19 mouse cellular contexts compared by ENCODE assay signal in the genomic region with DNA sequence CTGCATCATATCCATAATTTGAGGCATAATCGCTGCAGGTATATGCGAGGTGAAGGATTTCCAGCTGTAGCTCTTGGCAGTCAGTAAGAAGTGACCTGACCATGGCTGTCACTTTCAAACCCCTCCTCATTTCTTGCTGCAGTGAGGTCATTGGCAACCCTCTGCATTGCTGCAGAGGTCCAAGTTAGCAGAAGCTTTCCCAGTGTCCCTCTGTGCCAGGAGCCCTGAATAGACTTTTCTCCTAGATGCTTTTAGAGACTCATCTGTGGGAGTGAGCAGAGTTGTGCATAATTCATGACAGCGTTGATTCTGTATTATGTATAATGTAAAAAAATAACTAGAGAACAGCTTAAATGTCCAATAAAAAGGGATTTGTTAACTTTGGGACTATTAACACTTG. TPM values are rescaled to one million over a fixed set of nuclear protein-coding genes. Genes with fewer than 3 reads are reported as not detected.
DNase-seq lines count a peak whose midpoint lies in the region; ATAC-seq and TF ChIP-seq lines count a peak whose summit lies in the region.
"Had no signal": no experiment of that assay in that cellular context is flagged by ENCODE, and none has a peak within 500 bp of the region (broad histone marks: within the 10 kb centered on the region; RNA-seq: fewer than 3 reads in every experiment).

No protein-coding gene starts in this region.

- peaks cover 3% of the 10 kb centered on the region for H3K4me1 ChIP-seq in forebrain, embryonic 16.5 days (replicated peaks; ENCODE audit: control insufficient read depth, insufficient read depth, low read length)
- peaks cover 4% of the 10 kb centered on the region for H3K4me1 ChIP-seq in forebrain, embryonic 12.5 days
- H3K4me1 ChIP-seq: heart, embryonic 10.5 days; limb, embryonic 12.5 days; liver, embryonic 12.5 days had no signal

- H3K36me3 ChIP-seq in forebrain, embryonic 16.5 days (ENCODE audit: control insufficient read depth, insufficient read depth): no peaks in the 10 kb centered on the region
- H3K36me3 ChIP-seq in forebrain, embryonic 12.5 days (replicated peaks): no peaks in the 10 kb centered on the region
- H3K36me3 ChIP-seq: embryonic facial prominence, embryonic 13.5 days; heart, embryonic 10.5 days; limb, embryonic 12.5 days; liver, embryonic 12.5 days; midbrain, embryonic 10.5 days had no signal

- H3K4me3 ChIP-seq in forebrain, embryonic 16.5 days (replicated peaks; ENCODE audit: low read length): no peak overlapping the region
- H3K4me3 ChIP-seq in forebrain, embryonic 12.5 days (replicated peaks): no peak overlapping the region
- no peak overlapping the region for H3K4me3 ChIP-seq in left cerebral cortex, adult 2 months
- H3K4me3 ChIP-seq: embryonic facial prominence, embryonic 13.5 days; gastrocnemius, adult 2 months; heart, embryonic 10.5 days; limb, embryonic 12.5 days; liver, embryonic 12.5 days; midbrain, embryonic 10.5 days; myocyte had no signal

- no peak overlapping the region for H3K27ac ChIP-seq in forebrain, embryonic 16.5 days (ENCODE audit: low read length)
- no peak overlapping the region for H3K27ac ChIP-seq in forebrain, embryonic 12.5 days
- peak overlapping the region; percentile 41; the same call in 1 of the 2 replicates for H3K27ac ChIP-seq in left cerebral cortex, adult 2 months
- H3K27ac ChIP-seq: embryonic facial prominence, embryonic 13.5 days; gastrocnemius, adult 2 months; heart, embryonic 10.5 days; kidney, postnatal 0 days; limb, embryonic 12.5 days; liver, embryonic 12.5 days; macrophage; midbrain, embryonic 10.5 days had no signal

- TF ChIP-seq CTCF in left cerebral cortex, adult 2 months (IDR thresholded peaks at IDR 0.05): no peak

- peak; percentile 24; the same call in 1 of the 2 replicates for ATAC-seq in forebrain, embryonic 16.5 days
- no peak for ATAC-seq in forebrain, embryonic 12.5 days (ENCODE audit: low FRiP score)
- ATAC-seq: liver, embryonic 12.5 days had no signal

- no peak overlapping the region for H3K9ac ChIP-seq in forebrain, embryonic 16.5 days (replicated peaks; ENCODE audit: low read depth, low read length)
- no peak overlapping the region for H3K9ac ChIP-seq in forebrain, embryonic 12.5 days
- H3K9ac ChIP-seq: embryonic facial prominence, embryonic 13.5 days; limb, embryonic 12.5 days; liver, embryonic 12.5 days had no signal

- H3K4me2 ChIP-seq in forebrain, embryonic 16.5 days (ENCODE audit: low read length): no peak overlapping the region
- no peak overlapping the region for H3K4me2 ChIP-seq in forebrain, embryonic 12.5 days
- H3K4me2 ChIP-seq: embryonic facial prominence, embryonic 13.5 days; limb, embryonic 12.5 days; liver, embryonic 12.5 days had no signal

- 59% methylated on average over 3 of the region's 3 CpGs for WGBS in forebrain, embryonic 16.5 days
- 75% methylated on average over 3 of the region's 3 CpGs for WGBS in forebrain, embryonic 12.5 days

- no peaks in the 10 kb centered on the region for H3K9me3 ChIP-seq in forebrain, embryonic 16.5 days (ENCODE audit: control insufficient read depth, low read length)
- no peaks in the 10 kb centered on the region for H3K9me3 ChIP-seq in forebrain, embryonic 12.5 days
- H3K9me3 ChIP-seq: embryonic facial prominence, embryonic 13.5 days; heart, embryonic 10.5 days; limb, embryonic 12.5 days; liver, embryonic 12.5 days; midbrain, embryonic 10.5 days had no signal

- intact Hi-C loops in left cerebral cortex, adult 2 months (cut with DNase I): loop anchor here (10.0 kb wide), 1 partner anchor 130 kb away; no protein-coding TSS in a partner anchor
- intact Hi-C loops in left cerebral cortex, postnatal 4 days (cut with DNase I): no loop called here

- no peaks in the 10 kb centered on the region for H3K27me3 ChIP-seq in forebrain, embryonic 16.5 days (replicated peaks; ENCODE audit: control insufficient read depth, insufficient read depth, low read length)
- H3K27me3 ChIP-seq in forebrain, embryonic 12.5 days: no peaks in the 10 kb centered on the region
- H3K27me3 ChIP-seq: embryonic facial prominence, embryonic 13.5 days; limb, embryonic 12.5 days; liver, embryonic 12.5 days had no signal

- no peak for DNase-seq in left cerebral cortex, adult 2 months (ENCODE audit: extremely low spot score in 1 of 2, low spot score in 2 of 2)
- DNase-seq in left cerebral cortex, postnatal 4 days: no peak
- peak; percentile 20 for DNase-seq in right cerebral cortex, postnatal 25 days
- no peak for DNase-seq in right cerebral cortex, postnatal 4 days
- no peak for DNase-seq in adipocyte (ENCODE audit: low spot score)

RNA-seq across cellular contexts. Expression of a gene that starts 8.2 kb away (rescaled TPM):
- 0.58 and 0.75 TPM in 2 replicates for polyA plus RNA-seq in forebrain, embryonic 16.5 days (2015; fragmentation: Nextera tagmentation; extraction: Ambion mirVana)
- polyA plus RNA-seq in forebrain, embryonic 12.5 days (2016; fragmentation: Nextera tagmentation; extraction: Ambion mirVana): 0.23 and 0.32 TPM in 2 replicates
- 1 to 10 TPM; 1.4 to 3.6 TPM for total RNA-seq in left cerebral cortex, adult 2 months (2021)
- total RNA-seq in left cerebral cortex, postnatal 4 days (2021): 1 to 10 TPM; 3.5 to 3.7 TPM
- total RNA-seq: gastrocnemius, adult 2 months had no signal
- polyA plus RNA-seq: C2C12; heart, embryonic 10.5 days; heart, postnatal 0 days; lung, embryonic 16.5 days; macrophage; myocyte had no signal

RNA-seq across cellular contexts. Expression of a gene that starts 31.4 kb away (rescaled TPM):
- polyA plus RNA-seq in forebrain, embryonic 16.5 days (2015; fragmentation: Nextera tagmentation; extraction: Ambion mirVana): not detected in 2 replicates
- polyA plus RNA-seq in forebrain, embryonic 12.5 days (2016; fragmentation: Nextera tagmentation; extraction: Ambion mirVana): 0.11 and 0.18 TPM in 2 replicates
- total RNA-seq in left cerebral cortex, adult 2 months (2021): under 1 TPM; 0.21 to 0.52 TPM
- total RNA-seq in left cerebral cortex, postnatal 4 days (2021): not detected
- total RNA-seq: gastrocnemius, adult 2 months had no signal
- polyA plus RNA-seq: C2C12; heart, postnatal 0 days; macrophage; myocyte had no signal

RNA-seq across cellular contexts. Expression of a gene that starts 39.1 kb away (rescaled TPM):
- 455 and 473 TPM in 2 replicates for polyA plus RNA-seq in forebrain, embryonic 16.5 days (2015; fragmentation: Nextera tagmentation; extraction: Ambion mirVana)
- polyA plus RNA-seq in forebrain, embryonic 12.5 days (2016; fragmentation: Nextera tagmentation; extraction: Ambion mirVana): 319 and 330 TPM in 2 replicates
- 100 to 1,000 TPM; 320 to 326 TPM for total RNA-seq in left cerebral cortex, adult 2 months (2021)
- total RNA-seq in left cerebral cortex, postnatal 4 days (2021): 100 to 1,000 TPM; 181 to 201 TPM

RNA-seq across cellular contexts. Expression of a gene that starts 57.5 kb away (rescaled TPM):
- 42.1 and 42.7 TPM in 2 replicates for polyA plus RNA-seq in forebrain, embryonic 16.5 days (2015; fragmentation: Nextera tagmentation; extraction: Ambion mirVana)
- 41.9 and 44.9 TPM in 2 replicates for polyA plus RNA-seq in forebrain, embryonic 12.5 days (2016; fragmentation: Nextera tagmentation; extraction: Ambion mirVana)
- total RNA-seq in left cerebral cortex, adult 2 months (2021): 10 to 100 TPM; 21.6 to 23.7 TPM
- total RNA-seq in left cerebral cortex, postnatal 4 days (2021): 10 to 100 TPM; 19.8 to 24.8 TPM
